Mouse (Mus musculus) limb, embryonic 11.5 days (tissue): Measurements from ENCODE around the gene Gm10972. TPM values are rescaled to one million over a fixed set of nuclear protein-coding genes. Genes with fewer than 3 reads are reported as not detected.

ENCODE experiments used
- ATAC-seq: fragments of 200-750 bp; cut with Nextera tagmentation; 2 replicates; pipeline ENCODE4 v1.8.0; 2017; ENCODE audit warnings: low read depth; ENCODE audit not compliant: insufficient number of reproducible peaks, low FRiP score, low TSS enrichment
- DNase-seq: peaks from one replicate; pipeline ENCODE4 v3.0.0-alpha.2; 2015; ENCODE audit warnings: low spot score
- H3K27ac ChIP-seq: fragments of 300-500 bp; sonication (generic); replicated peaks from 2 replicates; pipeline ENCODE4 v1.5.1; 2014; ENCODE audit warnings: low read depth, mild to moderate bottlenecking, low read length
- H3K27me3 ChIP-seq: fragments of 300-500 bp; sonication (generic); 2 replicates; pipeline ENCODE4 v1.6.1; 2014; ENCODE audit warnings: mild to moderate bottlenecking, low read length, mixed read lengths; ENCODE audit not compliant: control insufficient read depth, insufficient read depth
- H3K36me3 ChIP-seq: fragments of 300-500 bp; sonication (generic); 2 replicates; pipeline ENCODE4 v1.6.1; 2014; ENCODE audit warnings: mild to moderate bottlenecking, low read length, moderate library complexity, mixed read lengths; ENCODE audit not compliant: control insufficient read depth, insufficient read depth
- H3K4me1 ChIP-seq: fragments of 300-500 bp; sonication (generic); 2 replicates; pipeline ENCODE4 v1.6.1; 2014; ENCODE audit warnings: low read length, mixed read lengths; ENCODE audit not compliant: control insufficient read depth, insufficient read depth
- H3K4me2 ChIP-seq: fragments of 300-500 bp; sonication (generic); 2 replicates; pipeline ENCODE4 v1.6.1; 2014; ENCODE audit warnings: low read depth, mild to moderate bottlenecking, moderate library complexity; ENCODE audit not compliant: severe bottlenecking
- H3K4me3 ChIP-seq: fragments of 300-500 bp; sonication (generic); 2 replicates; pipeline ENCODE4 v1.5.1; 2014; ENCODE audit warnings: low read depth, low read length
- H3K9ac ChIP-seq: fragments of 300-500 bp; sonication (generic); 2 replicates; pipeline ENCODE4 v1.6.1; 2014; ENCODE audit warnings: mild to moderate bottlenecking, low read length
- H3K9me3 ChIP-seq: fragments of 300-500 bp; sonication (generic); 2 replicates; pipeline ENCODE4 v1.6.1; 2016; ENCODE audit warnings: low read length; ENCODE audit not compliant: control insufficient read depth
- WGBS: fragments of 180-500 bp; shearing (Covaris S2); extraction: QIAGEN DNeasy Blood & Tissue Kit; methylation state at CpG from one replicate; pipeline ENCODE4 v1.1.7; 2014; 5-methylcytosine and 5-hydroxymethylcytosine counted together
- polyA plus RNA-seq: library from polyadenylated mRNA; unstranded; fragments of >200 nt; fragmentation: Nextera tagmentation; extraction: Ambion mirVana; gene quantifications from 2 replicates; pipeline ENCODE4 v1.2.1, GENCODE M21; 2014

Gm10972 gene
- polyA plus RNA-seq, 1 experiment from 2014 or later, result not detected

- Histone ChIP-seq H3K9ac (no peak overlapping the region), H3K4me2 (no peak overlapping the region), H3K27me3 (no peaks in the 10 kb centered on the region), H3K4me3 (no peak overlapping the region), H3K36me3 (no peaks in the 10 kb centered on the region; the same call in 1 of the 2 replicates), H3K9me3 (no peaks in the 10 kb centered on the region), H3K27ac (no peak overlapping the region), H3K4me1 (no peaks in the 10 kb centered on the region)
- no peak for ATAC-seq
- no peak for DNase-seq
- 81% methylated on average over 7 of the region's 7 CpGs for WGBS
These were observed 29.5 kb upstream of the Gm10972 start for GRCm38 (mm10) chr3:94613258-94613878.

DNA sequence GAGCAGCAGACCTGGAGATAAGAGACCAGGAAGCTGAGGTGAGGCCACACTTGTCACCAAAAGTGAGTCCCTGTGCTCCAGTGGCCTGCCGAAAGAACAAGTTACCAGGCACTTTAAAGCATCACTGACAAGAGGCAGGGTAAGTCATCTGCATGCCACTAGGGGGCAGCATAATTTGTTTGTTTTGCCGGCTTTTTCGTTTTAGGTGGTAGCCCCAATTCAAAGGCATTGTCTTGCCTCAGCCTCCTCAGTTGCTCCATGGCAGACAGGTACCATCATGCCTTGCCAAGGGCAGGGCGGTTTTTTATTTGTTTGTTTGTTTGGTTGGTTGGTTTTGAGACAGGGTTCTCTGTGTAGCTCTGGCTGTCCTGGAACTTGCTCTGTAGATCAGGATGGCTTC lies 26.2 kb upstream of the Gm10972 start:
- ATAC-seq, result no peak
- peak; percentile 36 for DNase-seq
- Histone ChIP-seq H3K9ac (no peak overlapping the region), H3K4me2 (no peak overlapping the region), H3K9me3 (no peaks in the 10 kb centered on the region), H3K4me3 (no peak overlapping the region), H3K27ac (no peak overlapping the region), H3K4me1 (no peaks in the 10 kb centered on the region), H3K36me3 (no peaks in the 10 kb centered on the region; the same call in 1 of the 2 replicates), H3K27me3 (no peaks in the 10 kb centered on the region)
- 81% methylated on average over 4 of the region's 4 CpGs for WGBS

DNA sequence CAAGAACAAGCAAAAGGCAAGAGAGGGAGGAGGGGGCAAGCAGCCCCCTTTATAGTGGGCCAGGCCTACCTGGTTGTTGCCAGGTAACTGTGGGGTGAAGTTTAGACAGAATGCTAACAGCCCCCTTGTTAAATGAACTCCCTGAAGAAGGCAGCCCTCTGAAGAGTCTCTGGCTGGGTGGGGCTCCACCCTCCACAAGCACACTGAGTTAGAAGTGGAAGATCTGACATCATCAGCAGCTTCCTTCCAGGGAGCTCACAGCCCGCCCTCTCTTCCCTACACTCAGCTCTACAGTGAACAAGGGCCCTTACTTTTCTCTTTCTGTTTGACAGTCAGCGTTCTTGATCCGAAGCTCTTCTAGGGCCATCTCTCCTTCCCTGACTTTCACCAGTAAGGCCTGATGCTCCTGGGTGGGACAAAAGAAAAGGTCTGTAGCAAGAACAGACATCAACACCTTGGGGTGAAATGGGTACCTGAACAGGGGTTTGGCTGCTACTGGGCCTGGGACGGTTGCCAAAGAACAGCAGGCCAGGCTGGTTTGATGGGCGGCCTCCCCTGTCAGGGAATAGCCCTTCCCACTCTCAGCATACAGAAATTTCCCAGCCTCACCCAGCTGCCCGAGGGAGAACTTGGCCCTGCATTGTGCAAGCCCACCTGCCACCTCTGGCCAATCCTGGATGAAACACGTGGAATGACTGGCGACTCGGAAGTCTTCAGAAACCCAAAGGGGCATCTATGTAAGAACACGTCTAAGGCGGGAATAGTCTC lies 21.0 kb upstream of the Gm10972 start:
- Histone ChIP-seq H3K27ac (no peak overlapping the region), H3K9ac (no peak overlapping the region), H3K4me1 (no peaks in the 10 kb centered on the region), H3K27me3 (no peaks in the 10 kb centered on the region), H3K36me3 (no peaks in the 10 kb centered on the region), H3K4me3 (no peak overlapping the region), H3K4me2 (no peak overlapping the region), H3K9me3 (no peaks in the 10 kb centered on the region)
- WGBS, result 87% methylated on average over 11 of the region's 11 CpGs
- ATAC-seq (no peak), DNase-seq (no peak)

DNA sequence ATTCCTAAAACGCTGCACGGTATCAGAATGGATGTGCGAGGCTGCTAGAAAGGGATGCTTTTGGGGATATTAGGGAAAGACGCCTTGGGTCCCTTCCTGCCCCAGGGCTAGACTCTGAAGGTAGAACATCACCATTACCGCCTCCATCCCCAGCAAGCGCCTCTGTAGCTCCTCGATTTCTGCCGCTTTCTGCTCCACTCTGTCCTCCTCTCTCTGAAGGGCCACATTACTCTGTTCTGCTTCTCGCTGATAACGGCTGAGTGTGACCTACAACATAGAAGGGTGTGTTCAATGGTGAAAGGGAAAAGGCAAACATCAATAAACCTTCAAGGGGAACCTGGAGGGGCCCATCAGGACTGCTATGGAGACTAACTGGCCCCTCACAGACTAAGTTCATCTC lies 20.4 kb upstream of the Gm10972 start:
- H3K9me3 ChIP-seq, result no peaks in the 10 kb centered on the region
- no peak overlapping the region for H3K4me2 ChIP-seq
- no peaks in the 10 kb centered on the region for H3K36me3 ChIP-seq
- no peak overlapping the region for H3K27ac ChIP-seq
- no peak overlapping the region for H3K4me3 ChIP-seq
- ATAC-seq, result no peak
- no peaks in the 10 kb centered on the region for H3K4me1 ChIP-seq
- 91% methylated on average over 10 of the region's 10 CpGs for WGBS
- no peaks in the 10 kb centered on the region for H3K27me3 ChIP-seq
- no peak for DNase-seq
- H3K9ac ChIP-seq, result no peak overlapping the region

- Histone ChIP-seq H3K4me3 (no peak overlapping the region), H3K27ac (no peak overlapping the region), H3K36me3 (no peaks in the 10 kb centered on the region), H3K4me2 (no peak overlapping the region), H3K27me3 (no peaks in the 10 kb centered on the region), H3K9ac (no peak overlapping the region), H3K9me3 (no peaks in the 10 kb centered on the region), H3K4me1 (no peaks in the 10 kb centered on the region)
- ATAC-seq (no peak), DNase-seq (no peak)
- WGBS, result 93% methylated on average over 4 of the region's 4 CpGs
These were observed 18.6 kb upstream of the Gm10972 start for GRCm38 (mm10) chr3:94624281-94624680.

DNA sequence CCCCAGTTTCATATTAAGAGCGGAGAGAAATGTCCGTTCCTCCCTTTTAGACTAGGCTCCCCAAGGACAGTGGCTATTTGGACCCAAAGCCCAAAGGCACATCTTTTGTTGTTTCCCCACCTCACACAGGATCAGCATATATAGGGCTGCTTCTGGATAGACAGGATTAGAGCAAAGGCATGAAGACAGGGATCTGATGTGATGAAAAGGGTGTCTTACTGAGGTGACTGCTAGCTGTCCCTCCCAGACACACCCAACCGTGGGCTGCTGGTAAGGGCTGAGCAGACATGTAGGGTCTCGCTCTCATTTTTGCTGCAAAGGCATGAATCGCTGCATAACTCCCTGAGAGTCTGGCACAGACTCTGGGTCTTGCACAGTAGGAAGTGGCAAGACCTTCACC lies 14.2 kb upstream of the Gm10972 start:
- no peaks in the 10 kb centered on the region for H3K36me3 ChIP-seq
- H3K4me1 ChIP-seq, result no peaks in the 10 kb centered on the region
- 87% methylated on average over 5 of the region's 5 CpGs for WGBS
- H3K9me3 ChIP-seq, result no peaks in the 10 kb centered on the region
- ATAC-seq, result no peak
- H3K9ac ChIP-seq, result no peak overlapping the region
- H3K4me3 ChIP-seq, result no peak overlapping the region
- H3K27me3 ChIP-seq, result no peaks in the 10 kb centered on the region
- no peak for DNase-seq
- H3K4me2 ChIP-seq, result no peak overlapping the region
- no peak overlapping the region for H3K27ac ChIP-seq

DNA sequence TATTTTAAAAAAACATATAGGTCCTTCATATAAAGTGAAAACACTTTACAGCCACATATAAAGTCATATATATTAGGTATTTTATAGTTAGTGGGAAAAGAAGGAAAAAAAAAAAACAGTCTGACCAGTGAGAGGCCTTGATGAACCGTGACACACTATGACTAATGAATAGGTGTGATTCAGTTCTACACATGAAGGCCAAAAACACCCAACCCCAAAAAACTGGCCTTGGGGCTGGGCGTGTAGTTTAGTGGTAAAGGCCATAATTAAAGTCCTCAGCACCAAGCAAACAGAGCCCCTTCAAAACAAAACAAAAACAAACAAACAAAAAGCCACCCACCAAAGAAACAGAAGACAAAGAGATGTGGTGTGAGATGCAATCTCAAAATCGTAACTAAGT lies 13.0 kb upstream of the Gm10972 start:
- Histone ChIP-seq H3K4me1 (no peaks in the 10 kb centered on the region), H3K27ac (no peak overlapping the region), H3K4me3 (no peak overlapping the region), H3K4me2 (no peak overlapping the region), H3K9me3 (no peaks in the 10 kb centered on the region), H3K36me3 (no peaks in the 10 kb centered on the region), H3K9ac (no peak overlapping the region), H3K27me3 (no peaks in the 10 kb centered on the region)
- no peak for DNase-seq
- WGBS, result 73% methylated on average over 3 of the region's 3 CpGs
- ATAC-seq, result no peak

- no peaks in the 10 kb centered on the region for H3K9me3 ChIP-seq
- peak overlapping the region; percentile 42; the same call in 1 of the 2 replicates for H3K27ac ChIP-seq
- H3K36me3 ChIP-seq, result no peaks in the 10 kb centered on the region
- no peak overlapping the region for H3K4me2 ChIP-seq
- H3K27me3 ChIP-seq, result no peaks in the 10 kb centered on the region
- DNase-seq (peak; percentile 56), ATAC-seq (peak; percentile 82)
- no peak overlapping the region for H3K4me3 ChIP-seq
- 28% methylated on average over 6 of the region's 6 CpGs for WGBS
- H3K9ac ChIP-seq, result no peak overlapping the region; the same call in 1 of the 2 replicates
- H3K4me1 ChIP-seq, result peaks cover 11% of the 10 kb centered on the region
These were observed 6.1 kb downstream of the Gm10972 start for GRCm38 (mm10) chr3:94648755-94649590.
